Comparison of ENCODE assay signal across 8 mouse cellular contexts in genomic region chr3:89858123-89858522, GRCm38 (mm10). TPM values are rescaled to one million over a fixed set of nuclear protein-coding genes. Genes with fewer than 3 reads are reported as not detected.
A peak's percentile ranks its signal among the peaks of the same experiment; 100 is the strongest.
DNase-seq lines count a peak whose midpoint lies in the region; ATAC-seq and TF ChIP-seq lines count a peak whose summit lies in the region.

No protein-coding gene starts in this region.

- no peaks in the 10 kb centered on the region for H3K36me3 ChIP-seq in MEL (ENCODE audit: control insufficient read depth in 1 of 2, insufficient read depth in 2 of 2, low read length in 2 of 2)
- H3K36me3 ChIP-seq in kidney, embryonic 14.5 days (ENCODE audit: control insufficient read depth, insufficient read depth, low read length): no peaks in the 10 kb centered on the region

- ATAC-seq in kidney, embryonic 14.5 days (ENCODE audit: low FRiP score, low TSS enrichment): no peak

- TF ChIP-seq EP300 in MEL (IDR thresholded peaks at IDR 0.05; ENCODE audit: low read depth in 1 of 2, low read length in 2 of 2): peak in 1 of 2 experiments; percentile 27; a peak in 1 of 4 replicates

- no peak overlapping the region for H3K4me3 ChIP-seq in left cerebral cortex, adult 2 months
- H3K4me3 ChIP-seq in MEL (ENCODE audit: control insufficient read depth in 1 of 2, insufficient read depth in 1 of 2, low read depth in 2 of 2, low read length in 2 of 2): no peak overlapping the region
- H3K4me3 ChIP-seq in kidney, embryonic 14.5 days (ENCODE audit: low read length): no peak overlapping the region

- H3K4me2 ChIP-seq in kidney, embryonic 14.5 days (replicated peaks; ENCODE audit: low read depth, low read length): no peak overlapping the region

- DNase-seq in left cerebral cortex, adult 2 months (ENCODE audit: extremely low spot score in 1 of 2, low spot score in 2 of 2): no peak
- no peak for DNase-seq in left cerebral cortex, adult 11 months (ENCODE audit: low spot score)
- peak; percentile 84 for DNase-seq in MEL (ENCODE audit: low read depth, low spot score)
- DNase-seq in brain, embryonic 14.5 days (ENCODE audit: low read depth): peak; percentile 82
- DNase-seq in lung, postnatal 10 days: peak; percentile 47
- DNase-seq in layer of hippocampus, postnatal 10 days (ENCODE audit: low spot score in 2 of 2): no peak
- no peak for DNase-seq in spleen, postnatal 10 days (ENCODE audit: low spot score in 2 of 2)

- no peaks in the 10 kb centered on the region for H3K79me2 ChIP-seq in MEL (ENCODE audit: control insufficient read depth, insufficient read depth, low read length, poor library complexity)

- peak overlapping the region; percentile 49; the same call in 1 of the 2 replicates for H3K27ac ChIP-seq in left cerebral cortex, adult 2 months
- no peak overlapping the region for H3K27ac ChIP-seq in MEL (ENCODE audit: control insufficient read depth, low read depth, low read length)
- no peak overlapping the region for H3K27ac ChIP-seq in kidney, embryonic 14.5 days (ENCODE audit: low read depth, low read length)

- TF ChIP-seq RAD21 in MEL (IDR thresholded peaks at IDR 0.05; ENCODE audit: low read depth, low read length): no peak; the same call in none of the 2 replicates

- no peaks in the 10 kb centered on the region for H3K9me3 ChIP-seq in MEL (replicated peaks; ENCODE audit: insufficient read depth, low read length)
- no peaks in the 10 kb centered on the region for H3K9me3 ChIP-seq in kidney, embryonic 14.5 days (ENCODE audit: control insufficient read depth, low read length)

- TF ChIP-seq CTCF in left cerebral cortex, adult 2 months (IDR thresholded peaks at IDR 0.05): peak; percentile 87
- TF ChIP-seq CTCF in MEL (IDR thresholded peaks at IDR 0.05 in 2 of 3, conservative IDR thresholded peaks at IDR 0.05 in 1 of 3; ENCODE audit: control insufficient read depth in 1 of 3, insufficient read depth in 1 of 3, low read depth in 2 of 3, low read length in 3 of 3, poor library complexity in 1 of 3, severe bottlenecking in 1 of 3): peak in 2 of 3 experiments; percentile 46 to 85
- TF ChIP-seq CTCF in brain, embryonic 14.5 days (IDR thresholded peaks at IDR 0.05; ENCODE audit: borderline replicate concordance, extremely low read depth, insufficient read depth, insufficient read length): peak; percentile 69; the same call in 1 of the 2 replicates

- whole genome bisulfite sequencing in kidney, embryonic 14.5 days: 9% methylated on average over 4 of the region's 4 CpGs

- H3K9ac ChIP-seq in MEL (ENCODE audit: control insufficient read depth, low read depth, low read length, poor library complexity, severe bottlenecking): no peak overlapping the region
- H3K9ac ChIP-seq in kidney, embryonic 14.5 days (ENCODE audit: low read depth, low read length): no peak overlapping the region

- intact Hi-C loops in left cerebral cortex, adult 2 months (cut with DNase I): loop anchor here (1.0 to 5.0 kb wide), 6 partner anchors 73 to 541 kb away; no protein-coding TSS in a partner anchor

- no peaks in the 10 kb centered on the region for H3K27me3 ChIP-seq in MEL (ENCODE audit: control insufficient read depth in 1 of 2, insufficient read depth in 2 of 2, low read length in 2 of 2)
- H3K27me3 ChIP-seq in kidney, embryonic 14.5 days (ENCODE audit: control insufficient read depth, insufficient read depth, low read length): no peaks in the 10 kb centered on the region

- H3K4me1 ChIP-seq in MEL (ENCODE audit: control insufficient read depth in 1 of 2, insufficient read depth in 2 of 2, low read length in 2 of 2): no peaks in the 10 kb centered on the region
- H3K4me1 ChIP-seq in kidney, embryonic 14.5 days (ENCODE audit: control insufficient read depth, insufficient read depth, low read length): no peaks in the 10 kb centered on the region

- TF ChIP-seq POLR2A in MEL (IDR thresholded peaks at IDR 0.05; ENCODE audit: control insufficient read depth in 1 of 2, insufficient read depth in 1 of 2, low read depth in 1 of 2, low read length in 2 of 2, poor library complexity in 1 of 2): no peak
- TF ChIP-seq POLR2A in brain, embryonic 14.5 days (IDR thresholded peaks at IDR 0.05; ENCODE audit: borderline replicate concordance, extremely low read depth, insufficient read depth, insufficient read length, poor library complexity, severe bottlenecking): no peak

TF ChIP-seq in MEL, 35 proteins besides CTCF, POLR2A, EP300 and RAD21:
- no peak for TF ChIP-seq MAZ (IDR thresholded peaks at IDR 0.05; ENCODE audit: low read depth, low read length)
- TF ChIP-seq MYC (IDR thresholded peaks at IDR 0.05; ENCODE audit: low read depth, low read length): 0 out of 2 replicates have a peak, but pooled peaks have one; percentile 44
- TF ChIP-seq TAL1 (IDR thresholded peaks at IDR 0.05; ENCODE audit: low read length): no peak
- no peak for TF ChIP-seq POLR2AphosphoS5 (IDR thresholded peaks at IDR 0.05; ENCODE audit: borderline replicate concordance, low read depth, low read length)
- TF ChIP-seq POLR2AphosphoS2 (IDR thresholded peaks at IDR 0.05; ENCODE audit: low read length): no peak
- no peak for TF ChIP-seq NELFE (IDR thresholded peaks at IDR 0.05; ENCODE audit: low read depth, low read length)
- peak; percentile 72 for TF ChIP-seq SIN3A (IDR thresholded peaks at IDR 0.05; ENCODE audit: low read length)
- TF ChIP-seq ZMIZ1 (IDR thresholded peaks at IDR 0.05; ENCODE audit: low read depth, low read length): no peak
- peak; percentile 30; the same call in 1 of the 2 replicates for TF ChIP-seq GATA1 (IDR thresholded peaks at IDR 0.05; ENCODE audit: low read depth, low read length)
- TF ChIP-seq USF1 (IDR thresholded peaks at IDR 0.05; ENCODE audit: low read depth, low read length): no peak
- TF ChIP-seq USF2 (IDR thresholded peaks at IDR 0.05; ENCODE audit: borderline replicate concordance in 1 of 2, insufficient read depth in 1 of 2, low read depth in 1 of 2, low read length in 2 of 2): no peak
- TF ChIP-seq GABPA (IDR thresholded peaks at IDR 0.05; ENCODE audit: low read depth, low read length): peak; percentile 38; the same call in 1 of the 2 replicates
- 0 out of 2 replicates have a peak, but pooled peaks have one; percentile 42 for TF ChIP-seq RCOR1 (IDR thresholded peaks at IDR 0.05; ENCODE audit: low read depth, low read length)
- no peak for TF ChIP-seq MAX (IDR thresholded peaks at IDR 0.05; ENCODE audit: low read length)
- 0 out of 2 replicates have a peak, but pooled peaks have one; percentile 30 for TF ChIP-seq MAFK (IDR thresholded peaks at IDR 0.05; ENCODE audit: borderline replicate concordance, low read depth, low read length)
- no peak for TF ChIP-seq BHLHE40 (IDR thresholded peaks at IDR 0.05; ENCODE audit: borderline replicate concordance, low read depth, low read length)
- no peak for TF ChIP-seq ETS1 (IDR thresholded peaks at IDR 0.05; ENCODE audit: low read depth, low read length)
- TF ChIP-seq SMC3 (IDR thresholded peaks at IDR 0.05; ENCODE audit: low read depth, low read length): peak; percentile 97
- no peak for TF ChIP-seq CHD1 (IDR thresholded peaks at IDR 0.05; ENCODE audit: low read depth, low read length)
- TF ChIP-seq TBP (IDR thresholded peaks at IDR 0.05; ENCODE audit: low read depth, low read length): 0 out of 2 replicates have a peak, but pooled peaks have one; percentile 16
- no peak for TF ChIP-seq TCF12 (IDR thresholded peaks at IDR 0.05; ENCODE audit: low read depth, low read length)
- peak; percentile 53 for TF ChIP-seq ELF1 (IDR thresholded peaks at IDR 0.05; ENCODE audit: low read depth, low read length)
- TF ChIP-seq NRF1 (IDR thresholded peaks at IDR 0.05; ENCODE audit: insufficient read depth, low read depth, low read length, poor library complexity, severe bottlenecking): no peak
- TF ChIP-seq E2F4 (IDR thresholded peaks at IDR 0.05; ENCODE audit: borderline replicate concordance, low read depth, low read length): no peak
- TF ChIP-seq HCFC1 (IDR thresholded peaks at IDR 0.05; ENCODE audit: low read depth, low read length): no peak
- no peak for TF ChIP-seq MXI1 (IDR thresholded peaks at IDR 0.05; ENCODE audit: low read depth, low read length)
- 0 out of 2 replicates have a peak, but pooled peaks have one; percentile 42 for TF ChIP-seq ZNF384 (IDR thresholded peaks at IDR 0.05; ENCODE audit: low read depth, low read length)
- no peak for TF ChIP-seq JUND (IDR thresholded peaks at IDR 0.05; ENCODE audit: low read depth, low read length)
- no peak for TF ChIP-seq MEF2A (IDR thresholded peaks at IDR 0.05; ENCODE audit: extremely low read depth, insufficient replicate concordance, low read depth, low read length, poor library complexity, severe bottlenecking)
- peak; percentile 99 for TF ChIP-seq ZC3H11A (IDR thresholded peaks at IDR 0.05; ENCODE audit: low read depth, low read length)
- no peak for TF ChIP-seq KAT2A (conservative IDR thresholded peaks at IDR 0.05; ENCODE audit: low read depth, low read length)
- no peak for TF ChIP-seq MYB (IDR thresholded peaks at IDR 0.05; ENCODE audit: low read depth, low read length)
- no peak for TF ChIP-seq CHD2 (IDR thresholded peaks at IDR 0.05; ENCODE audit: low read length)
- no peak for TF ChIP-seq ZKSCAN1 (IDR thresholded peaks at IDR 0.05; ENCODE audit: low read depth, low read length)
- TF ChIP-seq UBTF (IDR thresholded peaks at IDR 0.05; ENCODE audit: borderline replicate concordance, insufficient read depth, low read depth, low read length): no peak
TF ChIP-seq in MEL: peak in this region for 11.

RNA-seq across cellular contexts. Expression of gene She, which starts 27.0 kb away (rescaled TPM):
- 1 to 10 TPM; 3.1 to 3.7 TPM for total RNA-seq in left cerebral cortex, adult 2 months (2021)
- 3.3 and 5.3 TPM in 2 replicates for total RNA-seq in MEL (2012; rRNA removed)
- 1 to 10 TPM in 1 of 2 experiments, not detected in 1; 3.5 TPM for polyA plus RNA-seq in MEL (2012; ENCODE audit: insufficient read depth in 1 of 2, insufficient read length in 2 of 2, low read depth in 1 of 2, low replicate concordance in 2 of 2, missing spikeins in 1 of 2)
- 0.77 and 2.0 TPM in 2 replicates for polyA plus RNA-seq in brain, embryonic 14.5 days (2012; rRNA removed)
- polyA plus RNA-seq in kidney, embryonic 14.5 days (2014; fragmentation: Nextera tagmentation; extraction: Ambion mirVana): 5.4 and 8.2 TPM in 2 replicates
- 1 to 10 TPM; 4.0 to 4.2 TPM for total RNA-seq in layer of hippocampus, postnatal 10 days (2021)

RNA-seq across cellular contexts. Expression of gene Il6ra, which starts 54.9 kb away (rescaled TPM):
- 1 to 10 TPM; 3.7 to 4.4 TPM for total RNA-seq in left cerebral cortex, adult 2 months (2021)
- total RNA-seq in MEL (2012; rRNA removed): 0.13 and 0.15 TPM in 2 replicates
- 1 to 10 TPM in 1 of 2 experiments, not detected in 1; 3.4 TPM for polyA plus RNA-seq in MEL (2012; ENCODE audit: insufficient read depth in 1 of 2, insufficient read length in 2 of 2, low read depth in 1 of 2, low replicate concordance in 2 of 2, missing spikeins in 1 of 2)
- polyA plus RNA-seq in brain, embryonic 14.5 days (2012; rRNA removed): 0.45 and 0.93 TPM in 2 replicates
- polyA plus RNA-seq in kidney, embryonic 14.5 days (2014; fragmentation: Nextera tagmentation; extraction: Ambion mirVana): 0.55 and 1.1 TPM in 2 replicates
- total RNA-seq in layer of hippocampus, postnatal 10 days (2021): 1 to 10 TPM; 4.2 to 4.7 TPM

Comparison
In these comparisons a context has a peak if more than half of its experiments do, and no peak if none do; other contexts are left out.
1. DNase-seq: peak in MEL (single experiment), brain, embryonic 14.5 days (single experiment) and lung, postnatal 10 days (single experiment); none in left cerebral cortex, adult 2 months (0 of 2), left cerebral cortex, adult 11 months (single experiment), layer of hippocampus, postnatal 10 days (0 of 2) and spleen, postnatal 10 days (0 of 2).
2. Peak in every context shown above with its lines, with median percentiles within 50 percentile points of each other: CTCF ChIP-seq.